Mouse (Mus musculus) CH12F3 (cell line): ENCODE results near the gene Trim61.

Experiments used
- in situ Hi-C: fragments of 300-500 bp; cut with MboI; formaldehyde crosslinking; loops from 2 replicates; pipeline ENCODE4 v1.14.3; 2020; ENCODE audit warnings: low sequenced_read_pairs

Gene Trim61

DNA sequence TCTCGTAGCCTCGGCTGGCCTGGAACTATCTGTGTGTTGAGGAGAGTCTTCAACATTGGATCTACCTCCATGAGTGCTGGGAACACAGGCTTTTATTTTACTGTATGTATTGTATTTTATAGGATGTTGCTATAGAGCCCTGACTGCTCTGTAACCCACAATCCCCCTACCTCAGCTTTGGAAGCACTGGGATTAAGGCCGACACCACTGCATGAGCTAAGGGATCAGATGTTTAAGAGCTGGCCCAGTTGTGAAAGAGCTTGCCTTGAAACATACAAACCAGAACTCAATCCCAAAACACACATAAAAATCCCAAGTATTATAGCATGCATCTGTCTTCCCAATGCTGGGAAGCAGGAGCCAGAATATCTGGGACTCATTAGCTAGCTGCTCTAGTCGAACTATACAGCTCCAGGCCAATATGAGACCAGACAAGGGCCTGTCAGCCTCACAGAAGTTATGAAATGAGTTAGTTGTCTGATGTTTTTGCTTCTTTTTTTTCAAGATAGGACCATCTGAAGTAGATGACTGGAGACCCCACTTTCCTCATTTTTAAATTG, 19.4 kb downstream of the Trim61 start:
- in situ Hi-C loops, result no loop called here

GRCm38 (mm10) chr8:64987731-64988130, 30.6 kb downstream of the Trim61 start, which contains the start of gene Trim75:
Gene Trim75 (minus strand): TSS chr8:64987831.
- in situ Hi-C loops, result no loop called here

- in situ Hi-C loops, result no loop called here
These were observed 35.0 kb downstream of the Trim61 start for GRCm38 (mm10) chr8:64983150-64983897.
